Mouse (Mus musculus) lung, postnatal 14 days (tissue): Measurements from ENCODE around the gene Cacna1a.

ENCODE experiments used
- DNase-seq: peaks from one replicate; pipeline ENCODE4 v3.0.0; 2021

The Cacna1a gene

DNA sequence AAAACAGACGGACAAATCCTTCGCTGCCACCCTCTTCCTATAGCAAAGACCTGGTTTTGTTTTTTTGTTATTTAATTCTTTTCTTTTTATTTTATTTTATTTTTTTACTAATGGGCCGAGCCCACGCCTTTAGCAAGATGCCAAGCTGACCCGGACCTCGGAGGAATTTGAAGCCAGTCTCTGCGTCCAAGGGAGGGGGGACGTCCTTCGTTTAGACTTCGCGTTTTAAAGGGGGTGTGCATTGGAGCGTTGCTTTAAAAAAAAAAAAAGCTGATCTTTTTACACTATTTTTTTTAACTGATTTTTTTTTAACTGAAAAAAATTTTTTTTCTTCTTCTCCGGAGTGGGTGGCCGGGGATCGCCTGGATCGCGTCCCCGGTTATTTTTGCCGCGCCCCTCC, 26.7 kb downstream of the Cacna1a start:
- no peak for DNase-seq

DNA sequence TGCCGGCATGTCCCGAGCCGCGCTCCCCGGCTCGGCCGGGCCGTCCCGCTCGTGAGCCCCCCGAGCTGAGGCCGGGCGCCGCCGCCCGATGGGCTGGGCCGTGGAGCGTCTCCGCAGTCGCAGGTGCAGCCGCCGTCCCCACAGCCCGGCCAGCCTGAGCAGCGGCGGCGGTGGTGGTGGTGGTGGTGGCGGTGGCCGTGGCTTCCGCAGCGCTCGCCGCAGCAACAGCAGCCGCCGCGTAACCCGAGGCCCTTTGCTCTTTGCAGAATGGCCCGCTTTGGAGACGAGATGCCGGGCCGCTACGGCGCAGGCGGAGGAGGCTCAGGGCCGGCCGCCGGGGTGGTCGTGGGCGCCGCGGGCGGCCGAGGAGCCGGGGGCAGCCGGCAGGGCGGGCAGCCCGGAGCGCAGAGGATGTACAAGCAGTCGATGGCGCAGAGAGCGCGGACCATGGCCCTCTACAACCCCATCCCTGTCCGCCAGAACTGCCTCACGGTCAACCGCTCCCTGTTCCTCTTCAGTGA, 27.2 kb downstream of the Cacna1a start:
- peak; percentile 5 for DNase-seq

DNA sequence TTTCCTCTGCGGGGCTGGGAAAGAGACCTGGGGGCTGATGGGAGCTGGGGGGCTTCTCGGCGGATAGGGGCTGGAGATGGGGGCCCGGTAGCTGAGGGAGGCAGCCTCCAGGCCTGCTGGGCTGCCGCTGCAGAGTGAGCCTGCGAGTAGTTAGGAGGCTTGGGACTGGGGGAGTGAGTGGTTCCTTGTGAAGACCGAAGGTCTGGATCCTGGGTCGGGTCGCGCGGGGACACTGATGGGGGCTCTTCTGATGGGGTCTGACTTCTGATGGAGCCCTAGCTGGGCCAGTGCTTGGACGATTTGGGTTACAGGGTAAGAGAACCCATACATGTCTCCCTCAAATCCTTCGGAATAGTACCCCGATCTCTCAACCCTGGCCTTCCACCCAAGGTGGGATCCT, 27.8 kb downstream of the Cacna1a start:
- DNase-seq: no peak

DNA sequence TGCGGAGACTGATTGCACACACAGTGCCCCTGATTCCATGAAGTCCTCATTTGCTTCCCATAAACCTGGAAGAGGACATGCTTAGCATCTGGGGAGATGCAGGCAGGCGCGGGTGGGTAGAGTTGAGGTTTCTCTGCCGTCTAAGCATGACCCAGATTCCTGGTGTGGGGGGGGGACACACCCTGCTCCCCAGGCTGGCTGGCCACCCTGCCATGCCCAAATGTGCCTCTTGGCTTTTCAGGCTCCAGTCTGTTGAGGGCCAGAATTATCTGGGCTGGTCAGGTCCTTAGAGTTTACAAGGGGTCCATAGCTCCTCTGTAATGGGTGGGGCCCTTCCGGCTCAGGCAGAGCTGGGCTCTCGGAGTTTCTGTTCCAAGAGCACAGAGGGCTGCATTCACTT, 28.7 kb downstream of the Cacna1a start:
- no peak for DNase-seq

DNA sequence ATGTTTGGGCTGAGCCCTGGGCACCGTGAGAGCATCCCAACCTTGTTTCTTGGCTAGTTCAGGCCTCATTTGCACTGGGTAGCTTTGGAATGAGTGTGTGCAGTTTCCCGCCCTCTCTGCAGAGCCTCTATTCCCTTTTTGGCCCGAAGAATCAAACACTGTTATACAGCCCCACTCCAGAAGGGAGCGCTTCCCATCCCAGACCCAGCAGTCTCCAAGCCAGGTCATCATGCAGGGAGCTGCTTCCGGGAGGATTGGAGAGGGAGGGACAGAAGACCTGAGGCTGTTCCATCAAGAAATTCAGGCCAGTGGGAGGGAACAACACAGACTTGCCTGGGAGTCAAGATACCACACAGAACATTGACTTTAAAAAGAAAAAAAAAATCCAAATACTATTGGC, 29.6 kb downstream of the Cacna1a start:
- DNase-seq: no peak

DNA sequence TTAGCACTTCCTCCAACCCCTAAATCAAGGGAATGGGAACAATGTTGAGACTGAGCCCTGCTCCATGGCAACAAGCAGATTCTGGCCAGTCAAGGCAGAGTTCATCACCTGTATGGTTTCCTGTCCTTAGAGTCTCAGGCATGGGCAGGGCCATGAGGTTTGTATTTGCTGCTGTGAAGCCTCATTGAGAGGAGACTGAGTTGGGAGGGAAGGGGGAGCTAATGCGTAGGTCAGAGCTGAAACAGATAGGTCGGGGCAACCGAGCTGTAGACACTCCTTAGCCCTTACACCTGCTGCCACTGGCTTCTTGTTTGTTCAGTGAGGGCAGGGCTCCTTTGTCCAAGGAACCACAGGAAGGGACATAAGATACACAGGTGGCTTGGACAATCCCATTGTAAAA, 36.2 kb downstream of the Cacna1a start:
- no peak for DNase-seq

DNA sequence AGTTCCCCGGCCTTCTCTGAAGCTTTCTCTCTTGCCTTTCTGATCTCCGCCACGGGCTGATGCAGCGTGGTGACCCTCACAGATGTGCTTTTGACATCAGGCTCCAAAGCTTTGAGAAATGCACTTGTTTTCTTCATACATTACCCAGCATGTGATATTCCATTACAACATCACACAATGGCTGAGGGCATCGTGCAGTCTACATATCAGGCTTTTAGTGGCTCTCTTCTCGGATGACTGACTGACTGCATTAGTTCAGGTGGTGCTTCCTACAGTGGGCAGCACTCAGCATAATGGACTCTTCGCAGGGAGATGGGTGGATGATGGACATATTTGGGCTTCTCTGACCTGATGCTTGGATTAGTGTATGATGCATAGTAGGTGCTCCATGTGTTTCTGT, 37.8 kb downstream of the Cacna1a start:
- no peak for DNase-seq

DNA sequence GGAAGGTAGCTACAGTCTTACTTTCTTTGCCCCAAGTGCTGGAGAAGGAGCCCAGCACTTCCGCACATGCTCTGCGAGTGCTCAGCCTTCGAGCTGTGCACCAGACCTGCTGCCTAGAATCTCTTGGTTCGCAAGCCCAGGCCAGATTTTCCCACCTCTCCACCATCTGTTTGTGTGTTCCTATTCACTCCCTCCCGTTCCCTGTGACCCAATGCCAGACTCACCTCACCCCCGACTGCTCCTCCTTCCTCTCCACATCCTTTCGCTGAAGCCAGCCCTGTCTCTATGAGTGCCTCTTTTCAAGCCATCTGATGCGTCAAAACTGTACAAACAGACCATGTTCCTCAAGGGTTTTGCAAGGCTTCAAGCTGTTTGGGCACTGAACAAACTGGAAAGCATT, 38.3 kb downstream of the Cacna1a start:
- no peak for DNase-seq

DNA sequence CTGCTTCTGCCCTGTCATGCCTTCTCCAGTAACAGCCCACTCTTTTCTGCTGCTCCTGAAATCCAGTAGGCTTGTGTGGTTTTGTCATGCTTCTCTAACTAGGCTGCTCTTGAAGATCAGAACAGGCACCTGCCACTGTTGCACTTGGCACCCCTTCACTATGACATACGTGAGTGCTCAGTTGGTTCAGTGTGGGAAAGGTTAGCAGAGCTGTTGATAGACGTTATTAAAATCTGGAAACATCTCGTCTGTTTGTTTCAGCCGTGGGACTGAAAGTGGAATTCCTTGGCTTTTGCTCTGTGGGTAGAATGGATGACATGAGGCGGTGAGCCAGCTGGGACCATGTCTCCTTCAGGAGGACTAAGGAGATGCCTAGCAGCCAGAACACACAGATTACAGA, 39.8 kb downstream of the Cacna1a start:
- no peak for DNase-seq

DNA sequence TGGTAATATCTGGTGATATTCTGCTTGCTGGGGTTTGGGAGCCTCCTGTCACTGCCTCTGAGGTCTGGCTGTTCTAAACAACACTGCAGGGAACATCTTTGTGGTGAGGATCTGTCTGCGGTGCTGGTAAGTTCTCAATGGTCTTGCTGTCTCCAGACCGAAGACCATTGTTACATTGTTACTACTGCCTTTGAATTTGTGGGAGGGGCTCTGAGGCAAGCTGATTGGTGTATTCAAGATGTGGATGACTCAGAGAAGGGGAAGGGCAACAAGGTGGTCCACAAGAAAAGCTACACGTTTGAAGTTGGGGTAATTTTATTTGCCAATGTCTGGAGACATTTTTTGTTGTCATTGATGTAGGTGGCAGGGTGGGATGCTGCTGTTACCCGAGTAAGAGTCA, 40.8 kb downstream of the Cacna1a start:
- DNase-seq: no peak

DNA sequence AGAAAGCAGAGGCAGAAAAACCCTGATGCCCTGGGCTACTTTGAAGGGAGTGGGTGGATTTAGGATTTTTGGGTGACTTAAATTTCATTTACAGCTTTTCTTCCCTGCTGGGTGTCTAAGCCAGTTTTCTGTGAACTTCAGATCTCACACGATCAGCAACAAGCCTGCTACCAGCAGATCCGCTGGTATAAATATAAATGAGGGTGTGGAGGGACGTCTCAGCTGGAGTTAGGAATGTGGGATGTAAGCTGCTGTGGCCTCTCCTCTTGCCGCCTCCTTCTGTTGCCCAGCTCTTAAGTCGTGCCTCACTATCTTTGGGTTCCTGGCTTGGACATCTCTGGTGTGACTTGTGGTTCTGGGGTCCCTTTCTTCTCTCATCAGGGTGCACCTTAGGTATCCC, 41.3 kb downstream of the Cacna1a start:
- DNase-seq: no peak

DNA sequence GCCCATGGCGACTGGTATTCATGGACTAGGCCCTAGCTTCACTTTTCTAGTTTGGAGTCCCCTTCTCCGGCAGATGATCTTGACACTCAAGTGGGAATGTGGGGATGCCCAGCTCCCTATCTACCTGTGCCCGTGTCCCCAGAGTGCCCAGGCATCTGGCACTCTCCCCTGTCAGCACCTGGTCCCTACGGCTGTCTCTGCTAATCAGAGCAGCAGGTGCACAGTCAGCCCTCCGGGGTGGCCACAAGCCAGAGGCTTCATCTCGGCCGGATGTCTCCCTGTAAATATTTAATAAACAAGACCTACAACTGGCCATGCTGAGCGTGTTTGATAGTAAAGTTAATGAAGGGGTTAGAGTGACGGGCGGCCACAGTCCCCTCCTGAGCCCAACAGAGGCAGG, 47.1 kb downstream of the Cacna1a start:
- no peak for DNase-seq

DNA sequence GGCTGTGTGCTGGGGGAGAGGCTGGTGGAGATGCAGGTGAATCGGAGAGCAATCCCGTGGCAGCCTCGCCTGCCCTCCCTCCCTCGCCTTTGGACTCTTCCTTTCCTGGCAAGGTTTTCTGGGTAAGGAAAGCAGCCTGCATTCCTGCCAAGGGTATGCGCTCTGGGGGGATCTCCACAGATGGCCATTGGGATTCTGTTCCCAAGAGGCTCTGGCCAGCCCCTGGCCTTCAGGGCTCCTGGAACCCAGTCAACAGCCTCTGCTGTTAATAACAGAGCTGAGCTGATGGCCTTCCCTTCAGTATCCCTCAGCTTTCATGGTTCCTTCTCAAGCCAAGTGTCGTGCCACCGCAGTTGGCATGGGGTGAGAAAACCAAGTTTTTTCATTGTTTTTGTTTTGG, 51.6 kb downstream of the Cacna1a start:
- no peak for DNase-seq

DNA sequence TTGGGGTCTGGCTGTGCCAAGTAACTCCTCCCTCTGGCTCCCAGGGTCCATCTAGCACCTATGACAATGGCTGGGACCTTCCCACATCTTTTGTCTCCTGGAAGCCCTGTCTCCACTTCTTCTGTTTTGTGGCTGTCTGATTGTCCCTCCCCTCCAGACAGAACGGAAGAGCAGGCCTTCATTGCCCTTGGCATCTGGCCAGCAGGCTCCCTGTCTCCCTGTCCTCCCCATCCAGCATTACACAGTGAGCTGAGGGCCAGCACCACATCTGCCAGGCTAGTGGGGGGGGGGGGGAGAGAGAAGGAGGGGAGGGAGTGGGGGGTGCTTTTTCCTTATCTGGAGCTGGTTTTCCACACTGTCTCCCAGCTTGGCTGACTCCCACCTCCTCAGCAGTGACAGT, 53.8 kb downstream of the Cacna1a start:
- DNase-seq: no peak

DNA sequence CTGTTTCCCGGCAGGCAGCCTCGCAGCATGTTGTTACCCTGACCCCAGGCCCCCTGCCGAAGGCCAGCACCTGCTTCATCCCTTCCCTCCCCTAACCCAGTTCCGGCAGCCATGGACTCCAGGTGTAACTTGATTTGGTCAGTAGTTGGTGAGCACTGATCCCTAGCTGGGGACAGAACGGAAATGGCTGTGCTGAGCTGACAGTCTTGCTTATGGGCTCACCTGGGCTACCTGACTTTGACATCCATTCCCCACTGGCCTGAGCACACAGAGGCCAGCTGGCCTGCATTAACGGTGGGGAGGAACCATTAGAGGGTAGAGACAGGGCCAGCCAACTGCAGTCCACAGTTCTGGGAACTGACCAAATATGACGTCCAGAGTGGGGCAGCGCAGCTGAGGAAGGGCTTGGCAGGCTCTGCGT, 58.3 kb downstream of the Cacna1a start:
- DNase-seq: no peak

DNA sequence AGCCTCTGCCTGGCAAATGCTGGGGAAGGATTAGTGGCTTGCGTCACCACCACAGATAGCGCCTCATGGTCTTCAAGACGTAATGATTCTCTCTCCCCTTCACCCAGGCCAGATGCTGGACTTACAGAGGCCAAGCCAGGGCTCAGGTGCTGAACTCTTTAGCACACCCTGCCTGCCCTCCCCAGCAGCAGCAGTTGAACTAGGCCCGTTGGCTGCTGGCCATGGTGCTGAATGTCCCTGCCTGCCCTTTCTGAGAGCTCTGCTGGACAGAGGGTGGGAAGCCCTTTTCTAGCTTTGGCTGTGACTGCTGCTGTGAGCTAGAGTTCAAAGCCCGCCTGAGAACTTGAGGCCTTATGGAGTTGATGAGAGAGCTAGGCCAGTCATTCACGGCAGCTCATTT, 66.3 kb downstream of the Cacna1a start:
- DNase-seq: peak; percentile 75

DNA sequence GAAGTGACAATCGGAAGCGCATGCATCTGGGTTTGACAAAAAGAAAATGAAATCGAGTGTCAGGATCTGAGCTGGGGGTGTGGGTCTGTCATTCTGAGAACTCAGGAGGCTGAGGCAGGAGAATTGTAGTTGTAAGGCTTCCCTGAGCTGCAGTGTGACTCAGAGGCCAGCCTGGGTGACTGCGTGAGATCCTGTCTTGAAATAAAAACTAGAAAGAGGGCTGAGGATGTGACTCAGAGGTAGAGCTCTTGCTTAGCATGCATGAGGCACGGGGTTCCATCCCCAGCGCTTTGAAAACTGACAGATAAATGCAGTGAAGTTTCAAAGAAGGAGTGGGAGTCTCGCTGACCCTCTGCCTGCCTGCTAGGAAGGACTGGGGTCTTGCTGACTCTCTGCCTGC, 70.6 kb downstream of the Cacna1a start:
- DNase-seq: no peak

DNA sequence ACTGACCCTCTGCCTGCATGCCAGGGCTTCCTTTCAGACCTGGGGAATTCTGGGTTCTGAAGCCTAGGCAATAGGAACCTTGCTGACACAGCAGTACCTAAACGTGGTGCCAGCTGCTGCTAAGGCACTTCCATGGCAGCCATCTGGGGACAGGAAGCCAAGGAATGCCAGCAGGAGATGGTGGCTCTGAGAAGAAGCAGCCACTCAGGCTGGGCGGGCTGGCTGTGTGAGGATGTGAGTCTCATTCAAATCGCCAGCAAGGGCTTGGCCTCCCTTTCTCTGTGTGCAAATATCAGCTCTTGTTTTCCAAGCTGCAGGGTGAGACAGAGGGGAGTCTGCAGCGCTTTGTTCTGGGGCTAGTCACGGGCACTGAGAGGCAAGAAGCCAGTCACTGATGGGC, 71.0 kb downstream of the Cacna1a start:
- no peak for DNase-seq

DNA sequence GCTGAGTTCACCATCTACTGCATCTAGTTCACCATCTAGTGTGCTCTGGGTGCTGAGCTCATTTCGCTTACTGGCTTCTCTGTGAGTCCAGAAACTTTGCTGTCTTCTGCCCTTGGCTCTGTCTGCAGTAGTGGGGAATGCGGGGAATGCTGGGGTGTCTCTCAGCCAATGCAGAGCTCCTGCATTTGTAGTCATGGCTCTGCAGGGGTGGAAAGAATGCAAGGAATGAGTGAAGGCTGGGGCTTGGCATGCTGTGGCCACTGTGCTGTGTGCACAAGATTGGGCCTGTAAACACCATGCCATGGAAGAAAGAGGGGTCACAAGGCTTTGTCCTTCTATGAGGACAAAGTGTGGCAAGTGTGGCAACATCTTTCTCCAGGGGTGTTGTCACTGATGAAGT, 72.5 kb downstream of the Cacna1a start:
- no peak for DNase-seq

DNA sequence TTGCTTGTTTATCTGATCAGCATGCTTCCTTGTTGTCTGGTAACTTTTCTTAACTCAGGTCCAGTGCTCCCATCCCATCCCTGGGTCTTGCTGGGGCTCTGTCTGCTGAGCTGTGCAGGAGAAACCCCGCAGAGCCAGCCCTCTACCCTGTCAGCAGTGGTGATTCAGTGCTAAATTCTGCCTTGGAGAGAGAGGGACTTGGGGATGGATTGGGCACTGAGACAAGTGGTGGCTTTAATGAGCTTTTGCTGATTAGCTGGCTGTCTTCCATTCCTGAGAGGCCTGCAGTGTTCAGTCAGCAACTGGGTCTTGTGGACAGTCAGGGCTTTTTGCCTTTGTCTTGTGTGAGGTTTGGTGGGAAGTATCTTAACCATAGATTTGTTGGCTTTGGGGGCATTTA, 78.7 kb downstream of the Cacna1a start:
- DNase-seq: no peak

DNA sequence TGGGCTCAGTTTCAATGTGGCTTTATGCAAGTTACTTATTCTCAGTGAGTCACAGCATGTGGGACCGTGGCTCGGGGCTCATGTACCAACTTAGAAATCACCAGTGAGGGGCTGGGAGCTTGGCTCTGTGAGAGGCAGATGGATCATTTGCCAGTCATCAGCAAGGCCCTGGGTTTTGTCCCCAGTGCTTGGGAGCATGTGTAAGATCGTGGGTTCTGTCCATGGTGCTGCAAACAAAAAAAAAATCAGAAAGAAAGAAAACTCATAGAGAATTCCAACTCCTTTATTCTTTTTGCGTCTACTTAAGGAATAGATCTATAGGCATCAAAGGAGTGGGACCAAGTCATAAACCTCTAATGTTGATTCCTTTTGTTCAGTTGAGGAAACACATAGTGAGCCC, 80.8 kb downstream of the Cacna1a start:
- no peak for DNase-seq

DNA sequence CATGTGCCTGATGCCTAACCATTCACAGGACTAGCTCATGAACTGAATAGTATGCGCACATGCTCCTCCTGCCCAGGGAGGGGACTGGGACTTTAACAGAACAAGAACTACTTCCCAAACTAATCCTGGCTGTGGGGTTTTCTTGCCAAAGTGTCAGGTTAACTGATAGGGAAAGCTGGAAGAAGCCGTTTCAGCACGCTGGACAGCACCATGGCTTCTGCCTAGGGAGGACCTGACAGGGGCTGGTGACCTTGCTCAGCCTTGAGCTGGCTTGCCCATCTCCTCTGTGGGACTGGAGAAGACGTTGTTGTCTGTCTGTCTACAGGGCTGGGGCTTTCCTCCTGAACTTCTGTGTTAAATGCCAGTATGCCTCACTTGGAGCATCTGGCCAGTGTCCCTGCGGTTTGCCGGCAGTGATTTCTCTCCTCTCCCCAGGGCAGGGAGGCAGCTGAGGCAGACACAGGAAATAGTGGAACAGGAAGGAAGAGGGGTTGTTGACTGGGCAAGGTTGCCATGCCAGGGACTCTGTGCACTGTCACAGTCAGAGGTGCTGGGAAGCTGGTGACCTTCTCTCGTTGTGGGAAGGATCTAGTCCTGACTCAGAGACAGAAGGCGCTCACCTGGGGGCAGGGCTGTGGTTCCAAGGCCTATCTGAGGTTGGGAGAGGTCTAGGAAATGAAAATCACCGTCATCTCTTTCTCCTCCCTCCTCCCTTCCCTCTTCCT, 83.2 kb downstream of the Cacna1a start:
- peak; percentile 71 for DNase-seq

DNA sequence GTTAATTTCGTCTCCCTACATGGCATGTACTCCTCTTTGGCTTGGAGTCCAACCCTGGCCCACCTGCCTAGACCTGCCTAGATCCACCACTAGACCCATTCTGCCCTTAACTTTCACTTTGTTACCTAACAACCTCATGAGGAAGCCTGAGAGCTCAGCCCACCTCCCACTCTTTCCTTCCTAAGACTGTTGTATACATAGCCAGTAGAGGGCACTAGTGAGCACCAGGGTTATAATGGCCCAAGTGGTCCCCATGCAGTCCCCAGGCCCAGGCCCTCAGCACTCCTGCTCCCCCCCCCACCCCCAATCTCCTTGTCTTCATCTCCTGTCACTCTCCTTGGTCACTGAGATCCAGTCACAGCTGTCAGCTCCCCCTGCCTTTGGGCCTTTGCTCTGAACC, 86.2 kb downstream of the Cacna1a start:
- no peak for DNase-seq

DNA sequence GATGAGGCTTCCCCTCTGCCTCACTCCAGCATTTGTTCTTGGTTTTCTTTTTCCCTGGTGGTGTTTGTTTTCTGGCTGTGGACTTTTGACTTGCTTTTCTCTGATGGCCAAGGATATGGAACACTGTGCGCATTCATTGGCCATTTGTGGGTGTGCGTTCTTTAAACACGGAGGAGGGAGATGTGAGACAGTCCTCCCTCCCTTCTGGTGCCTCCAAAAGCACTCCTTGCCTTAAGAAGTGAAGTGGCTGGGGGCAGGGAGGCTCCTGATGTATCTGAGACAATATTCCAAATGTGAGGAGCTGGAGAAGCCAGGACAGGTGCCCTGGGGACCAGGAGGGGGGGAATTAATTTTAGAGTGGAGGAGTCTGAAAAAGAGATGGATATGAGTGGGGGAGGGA, 89.1 kb downstream of the Cacna1a start:
- DNase-seq: no peak

DNA sequence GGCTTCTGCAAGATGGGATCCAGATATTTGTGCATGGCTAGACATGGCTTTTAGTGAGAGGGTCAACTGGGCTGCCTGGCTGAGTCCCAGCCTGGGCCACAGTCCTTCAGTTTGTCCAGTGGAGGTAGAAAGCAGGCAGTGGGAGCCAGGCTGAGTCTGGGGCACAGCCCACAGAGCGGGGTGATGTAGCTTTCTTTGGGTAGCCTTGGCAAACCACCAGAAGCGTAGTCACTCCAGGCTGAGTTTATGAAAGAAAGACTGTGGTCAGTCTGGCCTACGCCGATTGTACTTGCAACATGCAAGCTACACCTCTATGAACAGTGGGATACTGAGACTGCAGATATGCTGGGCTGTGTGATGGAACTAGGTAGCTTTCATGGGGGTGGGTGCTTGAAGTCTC, 94.8 kb downstream of the Cacna1a start:
- DNase-seq: no peak
